In genomic region chr2:146281346-146281745, GRCm38 (mm10) we compare ENCODE assay signal across 20 mouse cellular contexts. TPM values are rescaled to one million over a fixed set of nuclear protein-coding genes. Genes with fewer than 3 reads are reported as not detected.
DNase-seq lines count a peak whose midpoint lies in the region; ATAC-seq and TF ChIP-seq lines count a peak whose summit lies in the region.
"Had no signal": no experiment of that assay in that cellular context is flagged by ENCODE, and none has a peak within 500 bp of the region (broad histone marks: within the 10 kb centered on the region; RNA-seq: fewer than 3 reads in every experiment).

No protein-coding gene starts in this region.

- WGBS in liver, embryonic 11.5 days: 51% methylated on average over 6 of the region's 6 CpGs
- 55% methylated on average over 6 of the region's 6 CpGs for WGBS in liver, postnatal 0 days (ENCODE audit: insufficient replicate concordance)
- 45% methylated on average over 6 of the region's 6 CpGs for WGBS in forebrain, embryonic 12.5 days
- 25% methylated on average over 6 of the region's 6 CpGs for WGBS in hindbrain, embryonic 13.5 days
- WGBS in midbrain, embryonic 13.5 days: 33% methylated on average over 6 of the region's 6 CpGs

- DNase-seq in liver, embryonic 11.5 days (ENCODE audit: low spot score): no peak
- no peak for DNase-seq in liver, postnatal 0 days
- no peak for DNase-seq in thymus, adult 18-20 months
- no peak for DNase-seq in urinary bladder, postnatal 4 days (ENCODE audit: low spot score in 2 of 2)
- no peak for DNase-seq in thymus, postnatal 4 days
- DNase-seq: adrenal gland, adult 8-10 months; cerebellum, adult 8-10 months; kidney, adult 18-20 months; kidney, postnatal 14 days; layer of hippocampus, adult 9-11 months; lung, embryonic 14.5 days; thymus, postnatal 36 days had no signal

- TF ChIP-seq EP300 in liver, postnatal 0 days (IDR thresholded peaks at IDR 0.05; ENCODE audit: low read depth): no peak

- peak; percentile 50; the same call in 1 of the 2 replicates for ATAC-seq in liver, embryonic 11.5 days (replicated peaks; ENCODE audit: low FRiP score)
- no peak for ATAC-seq in liver, postnatal 0 days
- ATAC-seq in forebrain, embryonic 12.5 days (ENCODE audit: low FRiP score): no peak
- no peak for ATAC-seq in hindbrain, embryonic 13.5 days (ENCODE audit: low FRiP score)
- ATAC-seq in midbrain, embryonic 13.5 days: no peak

- no peaks in the 10 kb centered on the region for H3K27me3 ChIP-seq in liver, embryonic 11.5 days (replicated peaks; ENCODE audit: control insufficient read depth, insufficient read depth, low read length)
- no peaks in the 10 kb centered on the region for H3K27me3 ChIP-seq in liver, postnatal 0 days (ENCODE audit: insufficient read depth, low read length)
- no peaks in the 10 kb centered on the region for H3K27me3 ChIP-seq in forebrain, embryonic 12.5 days
- H3K27me3 ChIP-seq in hindbrain, embryonic 13.5 days: 0 out of 2 replicates have a peak, but pooled peaks cover 3% of the 10 kb centered on the region
- no peaks in the 10 kb centered on the region for H3K27me3 ChIP-seq in midbrain, embryonic 13.5 days
- H3K27me3 ChIP-seq: heart, embryonic 13.5 days; limb, embryonic 12.5 days had no signal

- no peak overlapping the region for H3K4me3 ChIP-seq in liver, embryonic 11.5 days (ENCODE audit: low read depth, low read length)
- H3K4me3 ChIP-seq in liver, postnatal 0 days (ENCODE audit: low read depth, low read length): no peak overlapping the region
- no peak overlapping the region for H3K4me3 ChIP-seq in forebrain, embryonic 12.5 days (replicated peaks)
- H3K4me3 ChIP-seq in hindbrain, embryonic 13.5 days: no peak overlapping the region
- no peak overlapping the region for H3K4me3 ChIP-seq in midbrain, embryonic 13.5 days (replicated peaks)
- H3K4me3 ChIP-seq: erythroblast, embryonic 14.5 days; heart, embryonic 13.5 days; limb, embryonic 12.5 days had no signal

- no peaks in the 10 kb centered on the region for H3K36me3 ChIP-seq in liver, embryonic 11.5 days (ENCODE audit: control insufficient read depth, insufficient read depth, low read length)
- no peaks in the 10 kb centered on the region for H3K36me3 ChIP-seq in liver, postnatal 0 days (replicated peaks; ENCODE audit: insufficient read depth, low read length)
- H3K36me3 ChIP-seq in forebrain, embryonic 12.5 days (replicated peaks): no peaks in the 10 kb centered on the region
- no peaks in the 10 kb centered on the region for H3K36me3 ChIP-seq in hindbrain, embryonic 13.5 days
- H3K36me3 ChIP-seq in midbrain, embryonic 13.5 days: no peaks in the 10 kb centered on the region
- H3K36me3 ChIP-seq: heart, embryonic 13.5 days; limb, embryonic 12.5 days had no signal

- H3K27ac ChIP-seq in liver, embryonic 11.5 days (ENCODE audit: low read depth, low read length): no peak overlapping the region
- no peak overlapping the region for H3K27ac ChIP-seq in liver, postnatal 0 days (ENCODE audit: low read depth)
- H3K27ac ChIP-seq in forebrain, embryonic 12.5 days: peak overlapping the region; percentile 50; the same call in 1 of the 2 replicates
- peak overlapping the region; percentile 85 for H3K27ac ChIP-seq in hindbrain, embryonic 13.5 days
- peak overlapping the region; percentile 59 for H3K27ac ChIP-seq in midbrain, embryonic 13.5 days
- H3K27ac ChIP-seq: heart, embryonic 13.5 days; limb, embryonic 12.5 days; macrophage had no signal

- no peak overlapping the region for H3K4me2 ChIP-seq in liver, embryonic 11.5 days
- H3K4me2 ChIP-seq in liver, postnatal 0 days (ENCODE audit: low read depth, low read length): no peak overlapping the region
- no peak overlapping the region for H3K4me2 ChIP-seq in forebrain, embryonic 12.5 days
- no peak overlapping the region for H3K4me2 ChIP-seq in hindbrain, embryonic 13.5 days
- no peak overlapping the region for H3K4me2 ChIP-seq in midbrain, embryonic 13.5 days (replicated peaks)
- H3K4me2 ChIP-seq: heart, embryonic 13.5 days; limb, embryonic 12.5 days; lung, embryonic 14.5 days had no signal

- no peak overlapping the region for H3K9ac ChIP-seq in liver, embryonic 11.5 days (ENCODE audit: low read depth, low read length)
- H3K9ac ChIP-seq in liver, postnatal 0 days (replicated peaks): no peak overlapping the region
- H3K9ac ChIP-seq in forebrain, embryonic 12.5 days: no peak overlapping the region
- H3K9ac ChIP-seq in hindbrain, embryonic 13.5 days: no peak overlapping the region
- no peak overlapping the region for H3K9ac ChIP-seq in midbrain, embryonic 13.5 days (replicated peaks)
- H3K9ac ChIP-seq: heart, embryonic 13.5 days; limb, embryonic 12.5 days; lung, embryonic 14.5 days had no signal

- H3K4me1 ChIP-seq in liver, embryonic 11.5 days (replicated peaks; ENCODE audit: control insufficient read depth, insufficient read depth, low read length): 0 out of 2 replicates have a peak, but pooled peaks cover 2% of the 10 kb centered on the region
- no peaks in the 10 kb centered on the region for H3K4me1 ChIP-seq in liver, postnatal 0 days (ENCODE audit: insufficient read depth)
- H3K4me1 ChIP-seq in forebrain, embryonic 12.5 days: peaks cover 38% of the 10 kb centered on the region
- peaks cover 31% of the 10 kb centered on the region for H3K4me1 ChIP-seq in hindbrain, embryonic 13.5 days (replicated peaks)
- H3K4me1 ChIP-seq in midbrain, embryonic 13.5 days (replicated peaks): peaks cover 41% of the 10 kb centered on the region

- H3K9me3 ChIP-seq in liver, embryonic 11.5 days (ENCODE audit: control insufficient read depth, low read length): no peaks in the 10 kb centered on the region
- no peaks in the 10 kb centered on the region for H3K9me3 ChIP-seq in liver, postnatal 0 days (ENCODE audit: low read length)
- no peaks in the 10 kb centered on the region for H3K9me3 ChIP-seq in forebrain, embryonic 12.5 days
- no peaks in the 10 kb centered on the region for H3K9me3 ChIP-seq in hindbrain, embryonic 13.5 days
- H3K9me3 ChIP-seq in midbrain, embryonic 13.5 days: no peaks in the 10 kb centered on the region
- H3K9me3 ChIP-seq: heart, embryonic 13.5 days; limb, embryonic 12.5 days had no signal

- no peak for TF ChIP-seq CTCF in liver, postnatal 0 days (IDR thresholded peaks at IDR 0.05; ENCODE audit: low read depth)

RNA-seq across cellular contexts. Expression of gene Insm1, which starts 59.6 kb away (rescaled TPM):
- polyA plus RNA-seq in liver, embryonic 11.5 days (2014; fragmentation: Nextera tagmentation; extraction: Ambion mirVana): not detected in 2 replicates
- polyA plus RNA-seq in liver, postnatal 0 days (2015; fragmentation: Nextera tagmentation; extraction: Ambion mirVana): not detected in 2 replicates
- 11.9 and 13.4 TPM in 2 replicates for polyA plus RNA-seq in forebrain, embryonic 12.5 days (2016; fragmentation: Nextera tagmentation; extraction: Ambion mirVana)
- polyA plus RNA-seq in hindbrain, embryonic 13.5 days (2015; fragmentation: Nextera tagmentation; extraction: Ambion mirVana): 4.0 and 4.8 TPM in 2 replicates
- 7.1 and 8.9 TPM in 2 replicates for polyA plus RNA-seq in midbrain, embryonic 13.5 days (2015; fragmentation: Nextera tagmentation; extraction: Ambion mirVana)
- polyA plus RNA-seq: erythroblast, embryonic 14.5 days; gonadal fat pad, adult 2 months; heart, embryonic 13.5 days; limb, embryonic 12.5 days; macrophage had no signal

Comparison
In these comparisons a context has a peak if more than half of its experiments do, and no peak if none do; other contexts are left out.
1. H3K27ac ChIP-seq: peak in forebrain, embryonic 12.5 days (single experiment), hindbrain, embryonic 13.5 days (single experiment) and midbrain, embryonic 13.5 days (single experiment); none in liver, embryonic 11.5 days (single experiment) and liver, postnatal 0 days (single experiment).